Mouse (Mus musculus) myocyte (in vitro differentiated cells): ENCODE measurements around the gene Adcy7. TPM values are rescaled to one million over a fixed set of nuclear protein-coding genes. Genes with fewer than 3 reads are reported as not detected.

Experiments used
- H3K27me3 ChIP-seq: one replicate; pipeline ENCODE4 v1.6.1; 2011; ENCODE audit not compliant: control insufficient read depth, insufficient read depth, insufficient read length
- H3K36me3 ChIP-seq: one replicate; pipeline ENCODE4 v1.6.1; 2011; ENCODE audit not compliant: control insufficient read depth, insufficient read depth
- H3K4me2 ChIP-seq: one replicate; pipeline ENCODE4 v1.6.1; 2011; ENCODE audit warnings: low read depth, control low read depth
- H3K4me3 ChIP-seq: one replicate; pipeline ENCODE4 v1.5.1; 2011; ENCODE audit warnings: mild to moderate bottlenecking, control low read depth, moderate library complexity
- H3K79me2 ChIP-seq: one replicate; pipeline ENCODE4 v1.6.1; 2011; ENCODE audit not compliant: control insufficient read depth, insufficient read depth
- H3ac ChIP-seq: one replicate; pipeline ENCODE4 v1.6.1; 2011; ENCODE audit not compliant: control insufficient read depth, insufficient read length
- CEBPB ChIP-seq: IDR thresholded peaks from 2 replicates; pipeline ENCODE4 v1.6.1; 2011; ENCODE audit warnings: mild to moderate bottlenecking, moderate library complexity; ENCODE audit not compliant: poor library complexity, insufficient read depth, severe bottlenecking
- E2F4 ChIP-seq: IDR thresholded peaks from one replicate; pipeline ENCODE4 v1.6.1; 2011; ENCODE audit warnings: mild to moderate bottlenecking, control low read depth, moderate library complexity; ENCODE audit not compliant: insufficient read depth
- MAX ChIP-seq: IDR thresholded peaks from one replicate; pipeline ENCODE4 v1.6.1; 2011; ENCODE audit warnings: low read depth, mild to moderate bottlenecking, control low read depth
- MYOD1 ChIP-seq, 3 experiments: IDR thresholded peaks; one replicate each; pipeline ENCODE4 v1.6.1; 2011; ENCODE audit warnings: control low read depth in 2 of 3, low read depth in 2 of 3, mild to moderate bottlenecking in 2 of 3, moderate library complexity in 1 of 3; ENCODE audit not compliant: insufficient read length in 2 of 3, control insufficient read depth in 1 of 3
- MYOG ChIP-seq, 3 experiments: IDR thresholded peaks; one replicate each; pipeline ENCODE4 v1.6.1; 2011; ENCODE audit warnings: control low read depth in 2 of 3, low read depth in 2 of 3, mild to moderate bottlenecking in 2 of 3; ENCODE audit not compliant: insufficient read length in 2 of 3, control insufficient read depth in 1 of 3, insufficient read depth in 1 of 3
- POLR2A ChIP-seq: IDR thresholded peaks from one replicate; pipeline ENCODE4 v1.6.1; 2011; ENCODE audit warnings: low read depth, mild to moderate bottlenecking, control low read depth, moderate library complexity; ENCODE audit not compliant: insufficient read length
- POLR2AphosphoS2 ChIP-seq: IDR thresholded peaks from one replicate; pipeline ENCODE4 v1.6.1; 2011; ENCODE audit warnings: low read depth, control low read depth; ENCODE audit not compliant: insufficient read length
- REST ChIP-seq: IDR thresholded peaks from one replicate; pipeline ENCODE4 v1.6.1; 2011; ENCODE audit warnings: mild to moderate bottlenecking, control low read depth, moderate library complexity; ENCODE audit not compliant: insufficient read depth, insufficient read length
- SRF ChIP-seq: IDR thresholded peaks from one replicate; pipeline ENCODE4 v1.6.1; 2011; ENCODE audit warnings: low read depth; ENCODE audit not compliant: control insufficient read depth, insufficient read length
- TCF12 ChIP-seq: IDR thresholded peaks from one replicate; pipeline ENCODE4 v1.6.1; 2011; ENCODE audit warnings: mild to moderate bottlenecking, control low read depth; ENCODE audit not compliant: poor library complexity, insufficient read depth, severe bottlenecking
- TCF3 ChIP-seq: IDR thresholded peaks from one replicate; pipeline ENCODE4 v1.6.1; 2011; ENCODE audit warnings: low read depth, control low read depth; ENCODE audit not compliant: insufficient read length
- USF1 ChIP-seq: IDR thresholded peaks from one replicate; pipeline ENCODE4 v1.6.1; 2011; ENCODE audit warnings: low read depth, mild to moderate bottlenecking, control low read depth, moderate library complexity
- polyA plus RNA-seq: library from polyadenylated mRNA; unstranded; fragments of >200 nt; fragmentation: generic; extraction: Trizol; gene quantifications from one replicate; pipeline ENCODE4 v1.2.1, GENCODE M21; 2012; ENCODE audit warnings: missing spikeins

The Adcy7 gene
- polyA plus RNA-seq, 1 experiment: 72.3 TPM

DNA sequence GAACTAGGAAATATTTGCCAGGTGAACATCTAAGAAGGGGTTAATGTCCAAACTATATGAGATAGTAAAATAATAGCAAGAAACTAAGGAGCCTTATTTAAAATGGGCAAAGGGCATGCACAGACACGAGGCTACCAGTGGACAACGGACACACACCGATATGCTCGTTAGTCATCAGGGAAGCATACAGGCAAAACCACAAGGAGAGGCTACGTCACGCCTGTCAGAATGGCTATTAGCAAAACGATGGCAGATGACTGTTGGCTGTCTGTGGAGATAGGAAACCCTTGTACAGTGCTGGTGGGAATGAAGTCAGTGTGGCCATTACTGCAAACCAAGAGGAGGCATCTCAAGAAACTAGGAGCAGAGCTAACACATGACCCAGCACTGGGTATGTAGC lies 8.7 kb downstream of the Adcy7 start:
- TF ChIP-seq SRF (no peak), MYOG (IDR thresholded peaks at IDR 0.05; ENCODE audit: control insufficient read depth in 1 of 3, insufficient read depth in 1 of 3, insufficient read length in 2 of 3, low read depth in 2 of 3) (no peak), POLR2AphosphoS2 (peak; percentile 52), TCF3 (no peak), USF1 (no peak), E2F4 (no peak), REST (no peak), CEBPB (no peak), MAX (no peak), TCF12 (peak; percentile 15), POLR2A (peak; percentile 13), MYOD1 (IDR thresholded peaks at IDR 0.05; ENCODE audit: control insufficient read depth in 1 of 3, insufficient read length in 2 of 3, low read depth in 2 of 3) (peak in 2 of 3 experiments; percentile 46 to 68)
- H3K27me3 ChIP-seq: no peaks in the 10 kb centered on the region
- H3ac ChIP-seq: no peak overlapping the region
- H3K79me2 ChIP-seq: peaks cover 36% of the 10 kb centered on the region
- H3K4me2 ChIP-seq: peak overlapping the region; percentile 68
- no peak overlapping the region for H3K4me3 ChIP-seq
- H3K36me3 ChIP-seq: no peaks in the 10 kb centered on the region

- peaks cover 31% of the 10 kb centered on the region for H3K79me2 ChIP-seq
- H3K4me3 ChIP-seq: no peak overlapping the region
- no peaks in the 10 kb centered on the region for H3K27me3 ChIP-seq
- H3ac ChIP-seq: no peak overlapping the region
- H3K36me3 ChIP-seq: no peaks in the 10 kb centered on the region
- H3K4me2 ChIP-seq: peak overlapping the region; percentile 77
- TF ChIP-seq CEBPB (peak; percentile 92), TCF3 (no peak), MYOD1 (IDR thresholded peaks at IDR 0.05; ENCODE audit: control insufficient read depth in 1 of 3, insufficient read length in 2 of 3, low read depth in 2 of 3) (peak; percentile 43 to 55 (median 50)), MYOG (IDR thresholded peaks at IDR 0.05; ENCODE audit: control insufficient read depth in 1 of 3, insufficient read depth in 1 of 3, insufficient read length in 2 of 3, low read depth in 2 of 3) (peak in 1 of 3 experiments; percentile 9), TCF12 (peak; percentile 74), POLR2AphosphoS2 (no peak)
Observed at GRCm38 (mm10) chr8:88282684-88283083, 10.5 kb downstream of the Adcy7 start.

DNA sequence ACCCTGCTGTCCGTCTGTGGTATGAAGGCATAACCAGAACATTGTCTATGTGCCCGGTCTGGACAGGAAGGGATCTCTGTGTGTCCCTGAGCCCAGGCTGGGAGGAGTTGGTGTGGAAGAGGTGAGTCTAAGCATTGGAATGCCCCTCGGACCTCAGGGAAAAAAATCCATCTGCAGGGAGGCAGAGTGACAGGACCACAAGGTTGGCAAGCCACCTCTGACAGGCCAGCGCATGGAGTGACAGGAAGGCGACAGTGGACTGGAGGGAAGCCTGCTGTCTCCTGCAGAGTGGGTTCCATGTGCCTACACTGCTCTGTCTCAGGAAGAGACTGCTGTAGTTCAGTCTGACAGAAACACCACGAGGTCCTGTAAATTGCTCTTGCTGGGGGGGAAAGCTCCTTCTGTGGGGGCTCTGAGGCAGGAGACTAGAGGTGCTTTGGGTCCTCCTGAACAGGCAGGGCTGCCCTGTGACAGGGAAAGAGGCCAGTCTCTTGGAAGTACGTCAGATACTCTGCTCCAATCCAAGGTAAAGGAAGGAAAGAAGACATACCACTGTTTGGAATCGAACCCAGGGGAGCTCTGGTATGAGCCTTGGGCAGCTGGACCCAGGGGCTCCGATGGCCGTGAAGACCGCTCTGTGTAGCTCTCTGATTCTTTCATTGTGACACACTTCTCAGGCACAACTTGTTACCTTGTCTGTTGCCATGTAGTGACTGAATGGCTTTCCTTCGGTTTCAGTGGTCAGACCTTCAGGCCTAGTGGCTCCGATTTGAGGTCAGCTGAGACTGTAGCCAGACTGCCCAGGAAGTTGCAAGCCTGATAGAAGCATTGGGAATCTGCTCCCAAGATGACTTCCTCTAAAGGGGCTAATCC lies 11.3 kb downstream of the Adcy7 start:
- Histone ChIP-seq H3K27me3 (no peaks in the 10 kb centered on the region), H3K36me3 (no peaks in the 10 kb centered on the region), H3K4me2 (peak overlapping the region; percentile 77), H3ac (no peak overlapping the region), H3K79me2 (peaks cover 36% of the 10 kb centered on the region), H3K4me3 (no peak overlapping the region)
- TF ChIP-seq TCF12 (no peak), POLR2AphosphoS2 (peak; percentile 60), MYOD1 (IDR thresholded peaks at IDR 0.05; ENCODE audit: control insufficient read depth in 1 of 3, insufficient read length in 2 of 3, low read depth in 2 of 3) (peak; percentile 27 to 88 (median 74)), POLR2A (peak; percentile 39)

- peaks cover 42% of the 10 kb centered on the region for H3K79me2 ChIP-seq
- peak overlapping the region; percentile 92 for H3K4me2 ChIP-seq
- no peak overlapping the region for H3ac ChIP-seq
- peak overlapping the region; percentile 7 for H3K4me3 ChIP-seq
- TF ChIP-seq SRF (no peak), POLR2AphosphoS2 (peak; percentile 68), POLR2A (peak; percentile 67), MYOG (IDR thresholded peaks at IDR 0.05; ENCODE audit: control insufficient read depth in 1 of 3, insufficient read depth in 1 of 3, insufficient read length in 2 of 3, low read depth in 2 of 3) (peak in 1 of 3 experiments; percentile 71), USF1 (no peak), MYOD1 (IDR thresholded peaks at IDR 0.05; ENCODE audit: control insufficient read depth in 1 of 3, insufficient read length in 2 of 3, low read depth in 2 of 3) (peak in 2 of 3 experiments; percentile 60 to 78)
- H3K27me3 ChIP-seq: no peaks in the 10 kb centered on the region
- no peaks in the 10 kb centered on the region for H3K36me3 ChIP-seq
Observed at GRCm38 (mm10) chr8:88284738-88285137, 12.5 kb downstream of the Adcy7 start.
